Mouse (Mus musculus) kidney, embryonic 16.5 days (tissue): ENCODE measurements around the gene Col24a1. TPM values are rescaled to one million over a fixed set of nuclear protein-coding genes. Genes with fewer than 3 reads are reported as not detected.
A peak's percentile ranks its signal among the peaks of the same experiment; 100 is the strongest.

Experiments used
- ATAC-seq: fragments of 200-750 bp; cut with Nextera tagmentation; 2 replicates; pipeline ENCODE4 v1.8.0; 2017; ENCODE audit warnings: moderate TSS enrichment; ENCODE audit not compliant: low FRiP score, low TSS enrichment
- H3K27ac ChIP-seq: fragments of 300-500 bp; sonication (generic); 2 replicates; pipeline ENCODE4 v1.5.1; 2014; ENCODE audit warnings: low read length
- H3K27me3 ChIP-seq: fragments of 300-500 bp; sonication (generic); 2 replicates; pipeline ENCODE4 v1.6.1; 2014; ENCODE audit warnings: low read length, control low read depth, mixed read lengths; ENCODE audit not compliant: insufficient read depth
- H3K36me3 ChIP-seq: fragments of 300-500 bp; sonication (generic); 2 replicates; pipeline ENCODE4 v1.6.1; 2014; ENCODE audit warnings: low read length, control low read depth, mixed read lengths; ENCODE audit not compliant: insufficient read depth
- H3K4me1 ChIP-seq: fragments of 300-500 bp; sonication (generic); 2 replicates; pipeline ENCODE4 v1.6.1; 2014; ENCODE audit warnings: low read length, control low read depth, mixed read lengths; ENCODE audit not compliant: insufficient read depth
- H3K4me2 ChIP-seq: fragments of 300-500 bp; sonication (generic); replicated peaks from 2 replicates; pipeline ENCODE4 v1.6.1; 2014; ENCODE audit warnings: low read depth, low read length
- H3K4me3 ChIP-seq: fragments of 300-500 bp; sonication (generic); 2 replicates; pipeline ENCODE4 v1.5.1; 2014; ENCODE audit warnings: mild to moderate bottlenecking, low read length
- H3K9ac ChIP-seq: fragments of 300-500 bp; sonication (generic); replicated peaks from 2 replicates; pipeline ENCODE4 v1.6.1; 2014; ENCODE audit warnings: low read length
- H3K9me3 ChIP-seq: fragments of 300-500 bp; sonication (generic); 2 replicates; pipeline ENCODE4 v1.6.1; 2016; ENCODE audit warnings: low read length, control low read depth
- WGBS: fragments of 180-500 bp; shearing (Covaris S2); extraction: QIAGEN DNeasy Blood & Tissue Kit; methylation state at CpG from one replicate; pipeline ENCODE4 v1.1.7; 2014; 5-methylcytosine and 5-hydroxymethylcytosine counted together
- polyA plus RNA-seq: library from polyadenylated mRNA; unstranded; fragments of >200 nt; fragmentation: Nextera tagmentation; extraction: Ambion mirVana; gene quantifications from 2 replicates; pipeline ENCODE4 v1.2.1, GENCODE M21; 2015

Col24a1 gene
- polyA plus RNA-seq = 1.8 and 2.1 TPM in 2 replicates

- Histone ChIP-seq H3K4me3 (peak within 1 kb of the TSS; percentile 55), H3K27ac (peak within 1 kb of the TSS; percentile 40; the same call in 1 of the 2 replicates), H3K9me3 (no peaks in the 10 kb centered on the region), H3K27me3 (no peaks in the 10 kb centered on the region), H3K36me3 (no peaks in the 10 kb centered on the region), H3K4me1 (peaks cover 27% of the 10 kb centered on the region), H3K4me2 (peak within 1 kb of the TSS; percentile 89), H3K9ac (peak within 1 kb of the TSS; percentile 70)
- peak; percentile 64 for ATAC-seq
- 1% methylated on average over 22 of the region's 22 CpGs for WGBS
These were observed at the start of gene Col24a1 for GRCm38 (mm10) chr3:145292337-145293134. Gene Col24a1, plus strand, starts transcription at chr3:145292472.

GRCm38 (mm10) chr3:145248040-145248439, 44.2 kb upstream of the Col24a1 start:
- H3K27ac ChIP-seq = no peak overlapping the region
- H3K9ac ChIP-seq = no peak overlapping the region
- H3K36me3 ChIP-seq = no peaks in the 10 kb centered on the region
- no peaks in the 10 kb centered on the region for H3K27me3 ChIP-seq
- no peaks in the 10 kb centered on the region for H3K9me3 ChIP-seq
- H3K4me1 ChIP-seq = no peaks in the 10 kb centered on the region
- H3K4me3 ChIP-seq = no peak overlapping the region
- WGBS = 84% methylated on average over 2 of the region's 2 CpGs
- H3K4me2 ChIP-seq = no peak overlapping the region
- ATAC-seq = no peak

DNA sequence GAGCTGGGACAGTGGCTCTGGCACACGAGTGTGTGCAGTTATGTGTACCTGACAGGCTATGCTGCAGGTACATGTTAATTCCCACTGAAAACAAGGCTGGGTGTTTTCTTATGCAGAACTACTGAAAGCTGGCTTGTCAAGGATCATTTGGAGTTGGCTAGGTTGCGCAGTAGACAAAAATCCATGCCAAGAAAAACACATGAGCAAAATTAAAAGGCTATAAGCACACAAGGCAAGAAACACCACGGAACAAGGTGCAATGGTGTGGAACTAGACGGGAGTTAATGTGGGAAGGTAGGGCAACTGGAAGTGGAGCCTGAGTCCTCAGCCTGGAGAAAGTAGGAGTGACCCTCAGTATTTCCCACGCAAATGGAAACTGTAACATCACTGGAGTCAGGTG, 39.2 kb upstream of the Col24a1 start:
- Histone ChIP-seq H3K4me2 (no peak overlapping the region), H3K9ac (no peak overlapping the region), H3K36me3 (no peaks in the 10 kb centered on the region), H3K4me1 (no peaks in the 10 kb centered on the region), H3K27ac (no peak overlapping the region), H3K9me3 (no peaks in the 10 kb centered on the region), H3K4me3 (no peak overlapping the region), H3K27me3 (no peaks in the 10 kb centered on the region)
- no peak for ATAC-seq
- 60% methylated on average over 5 of the region's 5 CpGs for WGBS

- Histone ChIP-seq H3K4me1 (no peaks in the 10 kb centered on the region), H3K27ac (no peak overlapping the region), H3K27me3 (no peaks in the 10 kb centered on the region), H3K9ac (no peak overlapping the region), H3K36me3 (no peaks in the 10 kb centered on the region), H3K4me3 (no peak overlapping the region), H3K9me3 (no peaks in the 10 kb centered on the region), H3K4me2 (no peak overlapping the region)
- WGBS = 83% methylated on average over 3 of the region's 3 CpGs
- no peak for ATAC-seq
These were observed 37.4 kb upstream of the Col24a1 start for GRCm38 (mm10) chr3:145254764-145255396.

DNA sequence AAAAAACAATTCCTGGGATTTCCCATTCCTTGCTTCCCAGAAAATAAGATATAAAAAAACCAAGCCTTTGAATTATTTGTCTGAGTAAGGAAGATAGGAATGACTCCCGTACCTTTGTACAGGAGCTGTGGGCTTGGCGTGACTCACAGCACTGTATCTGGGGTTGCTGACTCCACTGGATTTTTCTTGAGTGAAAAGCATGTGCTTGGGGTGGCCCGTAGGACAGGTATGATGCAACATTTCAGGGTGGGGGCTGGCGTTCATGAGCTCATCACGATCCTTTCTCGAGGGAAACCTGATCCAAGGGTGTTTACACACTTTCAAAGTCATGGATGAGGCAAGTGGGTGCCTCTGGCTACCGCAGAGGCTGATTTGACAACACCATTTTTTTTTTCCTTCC, 35.6 kb upstream of the Col24a1 start:
- H3K9ac ChIP-seq = no peak overlapping the region
- no peaks in the 10 kb centered on the region for H3K36me3 ChIP-seq
- no peaks in the 10 kb centered on the region; the same call in 1 of the 2 replicates for H3K4me1 ChIP-seq
- no peak overlapping the region for H3K4me2 ChIP-seq
- H3K27ac ChIP-seq = no peak overlapping the region
- H3K27me3 ChIP-seq = no peaks in the 10 kb centered on the region
- no peak for ATAC-seq
- WGBS = 72% methylated on average over 7 of the region's 7 CpGs
- H3K4me3 ChIP-seq = no peak overlapping the region
- no peaks in the 10 kb centered on the region for H3K9me3 ChIP-seq

DNA sequence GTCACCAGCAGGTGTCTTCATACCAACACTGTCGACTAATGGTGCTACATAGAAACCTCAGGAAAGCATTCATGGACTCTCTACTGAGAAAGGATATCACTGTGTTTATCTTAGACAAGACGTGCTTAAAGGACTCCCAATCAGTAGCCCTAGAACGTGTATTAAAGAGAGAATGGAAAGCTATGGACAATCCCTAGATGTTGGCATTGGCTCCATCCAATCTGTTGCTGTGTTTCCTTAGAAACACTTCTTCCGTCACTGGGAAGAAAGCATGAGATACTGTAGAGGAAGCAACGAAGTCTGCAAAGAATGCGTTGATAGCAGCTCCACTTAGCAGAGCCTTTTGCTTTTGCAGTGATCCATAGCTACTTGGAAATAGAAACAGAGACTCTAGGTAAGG, 32.6 kb upstream of the Col24a1 start:
- H3K27ac ChIP-seq = no peak overlapping the region
- H3K9ac ChIP-seq = no peak overlapping the region
- H3K4me1 ChIP-seq = no peaks in the 10 kb centered on the region; the same call in 1 of the 2 replicates
- H3K36me3 ChIP-seq = no peaks in the 10 kb centered on the region
- no peak overlapping the region for H3K4me2 ChIP-seq
- H3K27me3 ChIP-seq = no peaks in the 10 kb centered on the region
- no peaks in the 10 kb centered on the region for H3K9me3 ChIP-seq
- no peak for ATAC-seq
- H3K4me3 ChIP-seq = no peak overlapping the region
- 90% methylated on average over 6 of the region's 6 CpGs for WGBS

GRCm38 (mm10) chr3:145263131-145263530, 29.1 kb upstream of the Col24a1 start:
- no peaks in the 10 kb centered on the region; the same call in 1 of the 2 replicates for H3K4me1 ChIP-seq
- no peak overlapping the region for H3K9ac ChIP-seq
- WGBS = 68% methylated on average over 4 of the region's 4 CpGs
- no peak overlapping the region for H3K4me3 ChIP-seq
- H3K36me3 ChIP-seq = no peaks in the 10 kb centered on the region
- no peak overlapping the region for H3K4me2 ChIP-seq
- H3K27ac ChIP-seq = no peak overlapping the region
- no peaks in the 10 kb centered on the region for H3K9me3 ChIP-seq
- no peaks in the 10 kb centered on the region for H3K27me3 ChIP-seq
- no peak for ATAC-seq

- Histone ChIP-seq H3K27me3 (no peaks in the 10 kb centered on the region), H3K9me3 (no peaks in the 10 kb centered on the region), H3K36me3 (no peaks in the 10 kb centered on the region), H3K4me3 (no peak overlapping the region), H3K27ac (no peak overlapping the region), H3K4me1 (no peaks in the 10 kb centered on the region), H3K9ac (no peak overlapping the region), H3K4me2 (no peak overlapping the region)
- WGBS = 70% methylated on average over 7 of the region's 7 CpGs
- no peak for ATAC-seq
These were observed 24.2 kb upstream of the Col24a1 start for GRCm38 (mm10) chr3:145268066-145268465.

DNA sequence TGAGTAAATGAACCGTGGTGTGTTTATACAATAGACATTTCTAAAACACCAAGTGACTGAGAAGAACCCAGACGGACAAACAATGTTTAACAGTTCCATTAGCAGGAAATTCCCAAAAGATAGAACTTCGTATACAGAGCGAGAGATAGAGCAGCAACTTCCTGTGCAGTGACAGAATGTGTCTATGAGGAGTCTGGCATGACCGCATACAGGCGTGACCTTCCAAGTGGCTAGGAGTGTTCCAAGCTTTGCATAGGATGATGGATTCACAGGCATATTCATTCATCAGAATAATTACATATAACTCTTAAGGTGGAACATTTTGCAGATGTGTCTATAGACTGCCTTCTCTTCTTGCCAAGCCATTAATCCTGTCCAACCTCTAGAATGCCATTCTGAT, 18.1 kb upstream of the Col24a1 start:
- H3K4me2 ChIP-seq = no peak overlapping the region
- H3K9ac ChIP-seq = no peak overlapping the region
- no peak overlapping the region for H3K27ac ChIP-seq
- no peak for ATAC-seq
- no peaks in the 10 kb centered on the region for H3K36me3 ChIP-seq
- no peaks in the 10 kb centered on the region for H3K4me1 ChIP-seq
- WGBS = 80% methylated on average over 6 of the region's 6 CpGs
- H3K27me3 ChIP-seq = no peaks in the 10 kb centered on the region
- no peak overlapping the region for H3K4me3 ChIP-seq
- H3K9me3 ChIP-seq = no peaks in the 10 kb centered on the region

- Histone ChIP-seq H3K9me3 (no peaks in the 10 kb centered on the region), H3K27ac (peak overlapping the region; percentile 40; the same call in 1 of the 2 replicates), H3K4me1 (peaks cover 27% of the 10 kb centered on the region), H3K9ac (peak overlapping the region; percentile 70), H3K4me2 (peak overlapping the region; percentile 89), H3K36me3 (no peaks in the 10 kb centered on the region), H3K4me3 (peak overlapping the region; percentile 55), H3K27me3 (no peaks in the 10 kb centered on the region)
- 1% methylated on average over 9 of the region's 9 CpGs for WGBS
- ATAC-seq = peak; percentile 52; the same call in 1 of the 2 replicates
These were observed 935 bp downstream of the Col24a1 start for GRCm38 (mm10) chr3:145293207-145293606.
